Mouse (Mus musculus) neural tube, embryonic 14.5 days (tissue): ENCODE results near the gene Irf2. TPM values are rescaled to one million over a fixed set of nuclear protein-coding genes. Genes with fewer than 3 reads are reported as not detected.

Experiments used
- ATAC-seq: fragments of 200-750 bp; cut with Nextera tagmentation; 2 replicates; pipeline ENCODE4 v1.8.0; 2017; ENCODE audit warnings: low read depth, mild to moderate bottlenecking, moderate TSS enrichment, moderate library complexity
- H3K27ac ChIP-seq: fragments of 300-500 bp; sonication (generic); 2 replicates; pipeline ENCODE4 v1.5.1; 2014; ENCODE audit warnings: low read depth, mild to moderate bottlenecking, control low read depth, low read length, moderate library complexity, mixed read lengths
- H3K27me3 ChIP-seq: fragments of 300-500 bp; sonication (generic); 2 replicates; pipeline ENCODE4 v1.6.1; 2014; ENCODE audit warnings: low read length; ENCODE audit not compliant: control insufficient read depth, insufficient read depth
- H3K36me3 ChIP-seq: fragments of 300-500 bp; sonication (generic); 2 replicates; pipeline ENCODE4 v1.6.1; 2014; ENCODE audit warnings: low read length, mixed read lengths; ENCODE audit not compliant: control insufficient read depth, insufficient read depth
- H3K4me1 ChIP-seq: fragments of 300-500 bp; sonication (generic); 2 replicates; pipeline ENCODE4 v1.6.1; 2014; ENCODE audit warnings: low read length; ENCODE audit not compliant: control insufficient read depth, insufficient read depth
- H3K4me2 ChIP-seq: fragments of 300-500 bp; sonication (generic); 2 replicates; pipeline ENCODE4 v1.6.1; 2014; ENCODE audit warnings: mild to moderate bottlenecking, low read depth, low read length, control low read depth
- H3K4me3 ChIP-seq: fragments of 300-500 bp; sonication (generic); 2 replicates; pipeline ENCODE4 v1.5.1; 2014; ENCODE audit warnings: low read depth, low read length, control low read depth, mixed read lengths
- H3K9ac ChIP-seq: fragments of 300-500 bp; sonication (generic); replicated peaks from 2 replicates; pipeline ENCODE4 v1.6.1; 2014; ENCODE audit warnings: low read depth, mild to moderate bottlenecking, control low read depth, low read length, mixed read lengths
- H3K9me3 ChIP-seq: fragments of 300-500 bp; sonication (generic); 2 replicates; pipeline ENCODE4 v1.6.1; 2016; ENCODE audit warnings: low read length; ENCODE audit not compliant: control insufficient read depth
- WGBS: fragments of 180-500 bp; shearing (Covaris S2); extraction: QIAGEN DNeasy Blood & Tissue Kit; methylation state at CpG from one replicate; pipeline ENCODE4 v1.1.7; 2014; 5-methylcytosine and 5-hydroxymethylcytosine counted together
- polyA plus RNA-seq: library from polyadenylated mRNA; unstranded; fragments of >200 nt; fragmentation: Nextera tagmentation; extraction: Ambion mirVana; gene quantifications from 2 replicates; pipeline ENCODE4 v1.2.1, GENCODE M21; 2014

Gene Irf2
- polyA plus RNA-seq, 1 experiment from 2014 or later: 10.6 TPM

GRCm38 (mm10) chr8:46737421-46737820 is 2.1 kb upstream of the Irf2 start:
- H3K4me2 ChIP-seq: no peak overlapping the region
- H3K9me3 ChIP-seq: no peaks in the 10 kb centered on the region
- H3K27me3 ChIP-seq: no peaks in the 10 kb centered on the region
- no peak overlapping the region for H3K9ac ChIP-seq
- no peaks in the 10 kb centered on the region for H3K36me3 ChIP-seq
- no peak overlapping the region for H3K27ac ChIP-seq
- H3K4me3 ChIP-seq: no peak overlapping the region
- ATAC-seq: no peak
- WGBS: 88% methylated on average over 10 of the region's 10 CpGs
- peaks cover 5% of the 10 kb centered on the region for H3K4me1 ChIP-seq

- no peak for ATAC-seq
- H3K36me3 ChIP-seq: no peaks in the 10 kb centered on the region
- no peak overlapping the region for H3K9ac ChIP-seq
- H3K4me2 ChIP-seq: no peak overlapping the region
- 75% methylated on average over 3 of the region's 3 CpGs for WGBS
- no peak overlapping the region for H3K27ac ChIP-seq
- H3K27me3 ChIP-seq: no peaks in the 10 kb centered on the region
- H3K9me3 ChIP-seq: no peaks in the 10 kb centered on the region
- peaks cover 5% of the 10 kb centered on the region for H3K4me1 ChIP-seq
- no peak overlapping the region for H3K4me3 ChIP-seq
Observed at GRCm38 (mm10) chr8:46737907-46738306, 1.6 kb upstream of the Irf2 start.

- Histone ChIP-seq H3K36me3 (no peaks in the 10 kb centered on the region), H3K27me3 (no peaks in the 10 kb centered on the region), H3K4me1 (peaks cover 5% of the 10 kb centered on the region), H3K9ac (no peak overlapping the region), H3K9me3 (no peaks in the 10 kb centered on the region), H3K4me2 (peak overlapping the region; percentile 84), H3K4me3 (peak overlapping the region; percentile 86), H3K27ac (no peak overlapping the region)
- 26% methylated on average over 5 of the region's 5 CpGs for WGBS
- ATAC-seq: no peak
Observed at GRCm38 (mm10) chr8:46738601-46739000, 931 bp upstream of the Irf2 start.

GRCm38 (mm10) chr8:46739956-46740512 is 502 bp downstream of the Irf2 start:
- Histone ChIP-seq H3K27me3 (no peaks in the 10 kb centered on the region), H3K4me2 (peak overlapping the region; percentile 84), H3K4me1 (peaks cover 5% of the 10 kb centered on the region), H3K36me3 (no peaks in the 10 kb centered on the region), H3K4me3 (peak overlapping the region; percentile 86), H3K27ac (peak overlapping the region; percentile 88), H3K9me3 (no peaks in the 10 kb centered on the region), H3K9ac (peak overlapping the region; percentile 99)
- WGBS: under 1% methylated on average over 22 of the region's 22 CpGs
- no peak; the same call in none of the 2 replicates for ATAC-seq

GRCm38 (mm10) chr8:46740513-46741280 is 1.2 kb downstream of the Irf2 start:
- Histone ChIP-seq H3K4me1 (peaks cover 5% of the 10 kb centered on the region), H3K9ac (peak overlapping the region; percentile 99), H3K36me3 (no peaks in the 10 kb centered on the region), H3K27ac (peak overlapping the region; percentile 88), H3K4me2 (peak overlapping the region; percentile 84), H3K9me3 (no peaks in the 10 kb centered on the region), H3K27me3 (no peaks in the 10 kb centered on the region), H3K4me3 (peak overlapping the region; percentile 86)
- ATAC-seq: peak; percentile 82
- under 1% methylated on average over 81 of the region's 97 CpGs for WGBS

GRCm38 (mm10) chr8:46741281-46741791 is 1.8 kb downstream of the Irf2 start:
- H3K27ac ChIP-seq: peak overlapping the region; percentile 88
- no peaks in the 10 kb centered on the region for H3K36me3 ChIP-seq
- peaks cover 5% of the 10 kb centered on the region for H3K4me1 ChIP-seq
- H3K9ac ChIP-seq: peak overlapping the region; percentile 99
- peak overlapping the region; percentile 86 for H3K4me3 ChIP-seq
- H3K4me2 ChIP-seq: peak overlapping the region; percentile 84
- no peaks in the 10 kb centered on the region for H3K27me3 ChIP-seq
- peak; percentile 38 for ATAC-seq
- H3K9me3 ChIP-seq: no peaks in the 10 kb centered on the region
- WGBS: under 1% methylated on average over 28 of the region's 28 CpGs

- 31% methylated on average over 8 of the region's 8 CpGs for WGBS
- ATAC-seq: no peak
- Histone ChIP-seq H3K4me2 (peak overlapping the region; percentile 84), H3K27me3 (no peaks in the 10 kb centered on the region), H3K4me3 (peak overlapping the region; percentile 86), H3K27ac (peak overlapping the region; percentile 88; the same call in 1 of the 2 replicates), H3K36me3 (no peaks in the 10 kb centered on the region), H3K9me3 (no peaks in the 10 kb centered on the region), H3K9ac (peak overlapping the region; percentile 99; the same call in 1 of the 2 replicates), H3K4me1 (peaks cover 5% of the 10 kb centered on the region)
Observed at GRCm38 (mm10) chr8:46741991-46742690, 2.6 kb downstream of the Irf2 start.

- H3K9ac ChIP-seq: no peak overlapping the region
- 69% methylated on average over 5 of the region's 5 CpGs for WGBS
- no peaks in the 10 kb centered on the region for H3K36me3 ChIP-seq
- peaks cover 5% of the 10 kb centered on the region for H3K4me1 ChIP-seq
- H3K27ac ChIP-seq: no peak overlapping the region
- H3K4me2 ChIP-seq: no peak overlapping the region
- no peak for ATAC-seq
- H3K27me3 ChIP-seq: no peaks in the 10 kb centered on the region
- no peak overlapping the region for H3K4me3 ChIP-seq
- no peaks in the 10 kb centered on the region for H3K9me3 ChIP-seq
Observed at GRCm38 (mm10) chr8:46742691-46743082, 3.2 kb downstream of the Irf2 start.
